Mouse (Mus musculus): ENCODE data around the gene Rabl2. TPM values are rescaled to one million over a fixed set of nuclear protein-coding genes. Genes with fewer than 3 reads are reported as not detected.

Gene Rabl2
- polyA plus RNA-seq, 1 experiment from 2014 or later = 82.6 TPM

GRCm38 (mm10) chr15:89557179-89557995, 34.3 kb downstream of the Rabl2 start:
- no peak overlapping the region for H3K4me3 ChIP-seq (replicated peaks; ENCODE audit: low read depth, low read length)
- no peak overlapping the region for H3K27ac ChIP-seq (replicated peaks; ENCODE audit: low read depth, low read length)
- no peaks in the 10 kb centered on the region for H3K4me1 ChIP-seq (ENCODE audit: control insufficient read depth, insufficient read depth, low read length)
- no peaks in the 10 kb centered on the region for H3K9me3 ChIP-seq (ENCODE audit: control insufficient read depth, low read length)
- H3K36me3 ChIP-seq (ENCODE audit: control insufficient read depth, insufficient read depth, low read length) = peaks cover 5% of the 10 kb centered on the region; the same call in 1 of the 2 replicates
- ATAC-seq (ENCODE audit: low FRiP score, low TSS enrichment) (no peak), DNase-seq (peak; percentile 8)
- 9% methylated on average over 40 of the region's 40 CpGs for WGBS
- H3K9ac ChIP-seq (replicated peaks; ENCODE audit: low read length) = 0 out of 2 replicates have a peak overlapping the region, but pooled peaks have one; percentile 9
- H3K4me2 ChIP-seq (ENCODE audit: low read length) = peak overlapping the region; percentile 32
- peaks cover 29% of the 10 kb centered on the region for H3K27me3 ChIP-seq (ENCODE audit: control insufficient read depth, insufficient read depth, low read length)

DNA sequence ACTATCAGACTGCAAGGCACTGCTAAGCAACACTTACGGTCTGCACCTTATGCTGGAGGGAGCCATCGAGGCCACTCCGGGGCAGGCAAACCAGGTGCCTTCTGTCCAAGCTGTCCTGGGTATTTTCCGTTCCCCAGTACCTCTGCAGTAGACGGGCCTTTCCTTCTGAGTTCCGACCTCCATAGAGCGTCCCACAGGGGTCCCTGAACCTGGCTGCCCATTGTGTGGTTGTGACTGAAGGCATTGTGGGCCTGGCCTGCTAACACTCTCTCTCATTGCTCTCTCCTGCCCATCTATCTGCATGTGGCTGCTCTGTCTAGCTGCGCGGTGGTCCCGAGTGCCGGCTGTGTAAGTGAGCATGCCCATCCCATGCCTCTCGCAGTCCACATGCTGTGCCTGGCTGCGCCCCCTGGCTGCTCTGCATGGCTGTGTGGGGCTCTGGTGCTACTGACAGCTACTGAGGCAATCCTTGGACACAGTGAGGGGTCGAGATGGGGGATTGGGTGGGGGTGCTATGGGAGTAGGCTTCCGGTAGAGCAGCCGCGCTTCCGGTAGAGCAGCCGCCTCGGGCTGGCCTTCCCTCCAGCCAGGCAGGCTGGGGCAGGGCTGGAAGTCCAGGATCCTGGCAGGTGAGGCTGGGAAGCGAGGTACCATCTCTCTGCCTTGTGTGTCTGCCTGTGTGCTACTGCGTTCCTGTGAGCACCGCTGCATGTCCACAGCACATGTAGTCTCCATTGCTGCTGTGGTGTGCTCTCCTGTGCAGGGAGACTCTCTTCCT, 35.1 kb downstream of the Rabl2 start:
- peak overlapping the region; percentile 32 for H3K4me2 ChIP-seq (ENCODE audit: low read length)
- peaks cover 29% of the 10 kb centered on the region for H3K27me3 ChIP-seq (ENCODE audit: control insufficient read depth, insufficient read depth, low read length)
- H3K27ac ChIP-seq (replicated peaks; ENCODE audit: low read depth, low read length) = no peak overlapping the region
- 0 out of 2 replicates have a peak overlapping the region, but pooled peaks have one; percentile 9 for H3K9ac ChIP-seq (replicated peaks; ENCODE audit: low read length)
- peak; percentile 59; the same call in 1 of the 2 replicates for ATAC-seq (ENCODE audit: low FRiP score, low TSS enrichment)
- H3K9me3 ChIP-seq (ENCODE audit: control insufficient read depth, low read length) = no peaks in the 10 kb centered on the region
- no peaks in the 10 kb centered on the region for H3K4me1 ChIP-seq (ENCODE audit: control insufficient read depth, insufficient read depth, low read length)
- peak; percentile 74 for DNase-seq
- no peak overlapping the region for H3K4me3 ChIP-seq (replicated peaks; ENCODE audit: low read depth, low read length)
- 24% methylated on average over 23 of the region's 23 CpGs for WGBS
- H3K36me3 ChIP-seq (ENCODE audit: control insufficient read depth, insufficient read depth, low read length) = peaks cover 12% of the 10 kb centered on the region

- Histone ChIP-seq H3K4me1 (ENCODE audit: control insufficient read depth, insufficient read depth, low read length) (no peaks in the 10 kb centered on the region), H3K4me3 (replicated peaks; ENCODE audit: low read depth, low read length) (no peak overlapping the region), H3K9me3 (ENCODE audit: control insufficient read depth, low read length) (no peaks in the 10 kb centered on the region), H3K27ac (replicated peaks; ENCODE audit: low read depth, low read length) (no peak overlapping the region), H3K4me2 (ENCODE audit: low read length) (no peak overlapping the region), H3K36me3 (ENCODE audit: control insufficient read depth, insufficient read depth, low read length) (peaks cover 12% of the 10 kb centered on the region), H3K9ac (replicated peaks; ENCODE audit: low read length) (no peak overlapping the region), H3K27me3 (ENCODE audit: control insufficient read depth, insufficient read depth, low read length) (peaks cover 29% of the 10 kb centered on the region)
- ATAC-seq (ENCODE audit: low FRiP score, low TSS enrichment) (no peak), DNase-seq (no peak)
- 92% methylated on average over 6 of the region's 6 CpGs for WGBS
Measured at GRCm38 (mm10) chr15:89555591-89555990, 36.1 kb downstream of the Rabl2 start.

GRCm38 (mm10) chr15:89551733-89552132, 40.0 kb downstream of the Rabl2 start:
- ATAC-seq (ENCODE audit: low FRiP score, low TSS enrichment) (no peak), DNase-seq (no peak)
- Histone ChIP-seq H3K4me1 (ENCODE audit: control insufficient read depth, insufficient read depth, low read length) (peaks cover 6% of the 10 kb centered on the region; the same call in 1 of the 2 replicates), H3K9ac (replicated peaks; ENCODE audit: low read length) (no peak overlapping the region), H3K27ac (replicated peaks; ENCODE audit: low read depth, low read length) (no peak overlapping the region), H3K36me3 (ENCODE audit: control insufficient read depth, insufficient read depth, low read length) (peaks cover 36% of the 10 kb centered on the region), H3K9me3 (ENCODE audit: control insufficient read depth, low read length) (no peaks in the 10 kb centered on the region), H3K4me2 (ENCODE audit: low read length) (no peak overlapping the region), H3K4me3 (replicated peaks; ENCODE audit: low read depth, low read length) (no peak overlapping the region), H3K27me3 (ENCODE audit: control insufficient read depth, insufficient read depth, low read length) (peaks cover 4% of the 10 kb centered on the region; the same call in 1 of the 2 replicates)
- WGBS = 91% methylated on average over 1 of the region's 1 CpGs

GRCm38 (mm10) chr15:89550506-89550905, 41.2 kb downstream of the Rabl2 start:
- no peaks in the 10 kb centered on the region for H3K9me3 ChIP-seq (ENCODE audit: control insufficient read depth, low read length)
- H3K9ac ChIP-seq (replicated peaks; ENCODE audit: low read length) = no peak overlapping the region
- peaks cover 5% of the 10 kb centered on the region; the same call in 1 of the 2 replicates for H3K27me3 ChIP-seq (ENCODE audit: control insufficient read depth, insufficient read depth, low read length)
- no peak overlapping the region for H3K4me3 ChIP-seq (replicated peaks; ENCODE audit: low read depth, low read length)
- H3K4me1 ChIP-seq (ENCODE audit: control insufficient read depth, insufficient read depth, low read length) = peaks cover 6% of the 10 kb centered on the region; the same call in 1 of the 2 replicates
- WGBS = 94% methylated on average over 8 of the region's 8 CpGs
- H3K27ac ChIP-seq (replicated peaks; ENCODE audit: low read depth, low read length) = no peak overlapping the region
- no peak overlapping the region for H3K4me2 ChIP-seq (ENCODE audit: low read length)
- DNase-seq (no peak), ATAC-seq (ENCODE audit: low FRiP score, low TSS enrichment) (no peak)
- H3K36me3 ChIP-seq (ENCODE audit: control insufficient read depth, insufficient read depth, low read length) = peaks cover 41% of the 10 kb centered on the region

DNA sequence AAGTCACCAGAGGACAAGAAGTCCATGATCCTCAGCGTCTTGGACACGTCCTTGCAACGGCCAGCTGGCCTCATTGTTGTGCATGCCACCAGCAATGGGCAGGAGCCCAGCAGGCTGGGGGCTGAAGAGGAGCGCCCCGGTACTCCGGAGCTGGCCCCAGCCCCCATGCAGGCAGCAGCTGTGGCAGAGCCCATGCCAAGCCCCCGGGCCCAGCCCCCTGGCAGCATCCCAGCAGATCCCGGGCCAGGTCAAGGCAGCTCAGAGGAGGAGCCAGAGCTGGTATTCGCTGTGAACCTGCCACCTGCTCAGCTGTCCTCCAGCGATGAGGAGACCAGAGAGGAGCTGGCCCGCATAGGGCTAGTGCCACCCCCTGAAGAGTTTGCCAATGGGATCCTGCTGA, 42.9 kb downstream of the Rabl2 start:
- Histone ChIP-seq H3K4me2 (ENCODE audit: low read length) (peak overlapping the region; percentile 21), H3K36me3 (ENCODE audit: control insufficient read depth, insufficient read depth, low read length) (peaks cover 43% of the 10 kb centered on the region), H3K4me3 (replicated peaks; ENCODE audit: low read depth, low read length) (no peak overlapping the region), H3K27me3 (ENCODE audit: control insufficient read depth, insufficient read depth, low read length) (peaks cover 5% of the 10 kb centered on the region; the same call in 1 of the 2 replicates), H3K27ac (replicated peaks; ENCODE audit: low read depth, low read length) (no peak overlapping the region; the same call in 1 of the 2 replicates), H3K9me3 (ENCODE audit: control insufficient read depth, low read length) (no peaks in the 10 kb centered on the region), H3K9ac (replicated peaks; ENCODE audit: low read length) (no peak overlapping the region), H3K4me1 (ENCODE audit: control insufficient read depth, insufficient read depth, low read length) (peaks cover 6% of the 10 kb centered on the region; the same call in 1 of the 2 replicates)
- ATAC-seq (ENCODE audit: low FRiP score, low TSS enrichment) (peak; percentile 58), DNase-seq (peak; percentile 45)
- 31% methylated on average over 11 of the region's 11 CpGs for WGBS

GRCm38 (mm10) chr15:89547824-89548601, 43.7 kb downstream of the Rabl2 start:
- H3K4me1 ChIP-seq (ENCODE audit: control insufficient read depth, insufficient read depth, low read length) = peaks cover 6% of the 10 kb centered on the region; the same call in 1 of the 2 replicates
- peaks cover 5% of the 10 kb centered on the region; the same call in 1 of the 2 replicates for H3K27me3 ChIP-seq (ENCODE audit: control insufficient read depth, insufficient read depth, low read length)
- 0 out of 2 replicates have a peak overlapping the region, but pooled peaks have one; percentile 5 for H3K4me3 ChIP-seq (replicated peaks; ENCODE audit: low read depth, low read length)
- H3K27ac ChIP-seq (replicated peaks; ENCODE audit: low read depth, low read length) = no peak overlapping the region; the same call in 1 of the 2 replicates
- WGBS = 10% methylated on average over 58 of the region's 58 CpGs
- peak; percentile 38 for ATAC-seq (ENCODE audit: low FRiP score, low TSS enrichment)
- H3K9me3 ChIP-seq (ENCODE audit: control insufficient read depth, low read length) = no peaks in the 10 kb centered on the region
- H3K4me2 ChIP-seq (ENCODE audit: low read length) = peak overlapping the region; percentile 44
- H3K9ac ChIP-seq (replicated peaks; ENCODE audit: low read length) = peak overlapping the region; percentile 12; the same call in 1 of the 2 replicates
- peak; percentile 57 for DNase-seq
- H3K36me3 ChIP-seq (ENCODE audit: control insufficient read depth, insufficient read depth, low read length) = peaks cover 43% of the 10 kb centered on the region

GRCm38 (mm10) chr15:89547321-89547720, 44.4 kb downstream of the Rabl2 start:
- H3K36me3 ChIP-seq (ENCODE audit: control insufficient read depth, insufficient read depth, low read length) = peaks cover 39% of the 10 kb centered on the region
- no peaks in the 10 kb centered on the region for H3K9me3 ChIP-seq (ENCODE audit: control insufficient read depth, low read length)
- no peak overlapping the region for H3K27ac ChIP-seq (replicated peaks; ENCODE audit: low read depth, low read length)
- peaks cover 5% of the 10 kb centered on the region; the same call in 1 of the 2 replicates for H3K27me3 ChIP-seq (ENCODE audit: control insufficient read depth, insufficient read depth, low read length)
- ATAC-seq (ENCODE audit: low FRiP score, low TSS enrichment) (no peak), DNase-seq (no peak)
- WGBS = 48% methylated on average over 8 of the region's 8 CpGs
- H3K4me2 ChIP-seq (ENCODE audit: low read length) = no peak overlapping the region; the same call in 1 of the 2 replicates
- no peak overlapping the region for H3K4me3 ChIP-seq (replicated peaks; ENCODE audit: low read depth, low read length)
- peaks cover 6% of the 10 kb centered on the region; the same call in 1 of the 2 replicates for H3K4me1 ChIP-seq (ENCODE audit: control insufficient read depth, insufficient read depth, low read length)
- no peak overlapping the region for H3K9ac ChIP-seq (replicated peaks; ENCODE audit: low read length)

Measured in midbrain, embryonic 14.5 days (tissue).